Mouse (Mus musculus): ENCODE results near the gene Pts.

The Pts gene

GRCm38 (mm10) chr9:50533328-50533727, 4.8 kb upstream of the Pts start:
- no peak for DNase-seq (ENCODE audit: low read depth, low spot score)

- DNase-seq (ENCODE audit: low read depth, low spot score), result peak; percentile 31
Measured at GRCm38 (mm10) chr9:50530890-50531289, 2.4 kb upstream of the Pts start.

- DNase-seq (ENCODE audit: low read depth, low spot score), result no peak
Measured at GRCm38 (mm10) chr9:50527860-50528259, 664 bp downstream of the Pts start.

- DNase-seq (ENCODE audit: low read depth, low spot score), result no peak
Measured at GRCm38 (mm10) chr9:50525585-50525984, 2.9 kb downstream of the Pts start.

GRCm38 (mm10) chr9:50524936-50525335, 3.6 kb downstream of the Pts start:
- no peak for DNase-seq (ENCODE audit: low read depth, low spot score)

- DNase-seq (ENCODE audit: low read depth, low spot score), result no peak
Measured at GRCm38 (mm10) chr9:50522574-50522973, 6.0 kb downstream of the Pts start.

GRCm38 (mm10) chr9:50521562-50521961, 7.0 kb downstream of the Pts start:
- DNase-seq (ENCODE audit: low read depth, low spot score), result no peak

GRCm38 (mm10) chr9:50520748-50521147, 7.8 kb downstream of the Pts start:
- no peak for DNase-seq (ENCODE audit: low read depth, low spot score)

- DNase-seq (ENCODE audit: low read depth, low spot score), result no peak
Measured at GRCm38 (mm10) chr9:50518781-50519180, 9.7 kb downstream of the Pts start.

GRCm38 (mm10) chr9:50515462-50515861, 13.1 kb downstream of the Pts start:
- no peak for DNase-seq (ENCODE audit: low read depth, low spot score)

GRCm38 (mm10) chr9:50507570-50507969, 21.0 kb downstream of the Pts start:
- no peak for DNase-seq (ENCODE audit: low read depth, low spot score)

GRCm38 (mm10) chr9:50505405-50505804, 23.1 kb downstream of the Pts start:
- DNase-seq (ENCODE audit: low read depth, low spot score), result no peak

- no peak for DNase-seq (ENCODE audit: low read depth, low spot score)
Measured at GRCm38 (mm10) chr9:50502949-50503348, 25.6 kb downstream of the Pts start.

GRCm38 (mm10) chr9:50500974-50501501, 27.5 kb downstream of the Pts start:
- DNase-seq (ENCODE audit: low read depth, low spot score), result peak; percentile 32

- no peak for DNase-seq (ENCODE audit: low read depth, low spot score)
Measured at GRCm38 (mm10) chr9:50500467-50500973, 28.0 kb downstream of the Pts start.

- DNase-seq (ENCODE audit: low read depth, low spot score), result no peak
Measured at GRCm38 (mm10) chr9:50499781-50500180, 28.7 kb downstream of the Pts start.

- DNase-seq (ENCODE audit: low read depth, low spot score), result no peak
Measured at GRCm38 (mm10) chr9:50498815-50499214, 29.7 kb downstream of the Pts start.

GRCm38 (mm10) chr9:50497536-50497935, 31.0 kb downstream of the Pts start:
- DNase-seq (ENCODE audit: low read depth, low spot score), result no peak

- DNase-seq (ENCODE audit: low read depth, low spot score), result no peak
Measured at GRCm38 (mm10) chr9:50497076-50497475, 31.4 kb downstream of the Pts start.

- no peak for DNase-seq (ENCODE audit: low read depth, low spot score)
Measured at GRCm38 (mm10) chr9:50496546-50496945, 32.0 kb downstream of the Pts start.

- DNase-seq (ENCODE audit: low read depth, low spot score), result no peak
Measured at GRCm38 (mm10) chr9:50496151-50496505, 32.4 kb downstream of the Pts start.

- DNase-seq (ENCODE audit: low read depth, low spot score), result no peak
Measured at GRCm38 (mm10) chr9:50495405-50496150, 32.9 kb downstream of the Pts start.

GRCm38 (mm10) chr9:50494311-50494710, 34.2 kb downstream of the Pts start, which contains the start of gene Plet1:
Gene Plet1 (plus strand): TSS chr9:50494525.
- DNase-seq (ENCODE audit: low read depth, low spot score), result no peak
